Mouse (Mus musculus): ENCODE data around the gene Fam98c. TPM values are rescaled to one million over a fixed set of nuclear protein-coding genes. Genes with fewer than 3 reads are reported as not detected.

Gene Fam98c
- polyA plus RNA-seq, 1 experiment from 2014 or later: 17.7 TPM

- H3K4me2 ChIP-seq (replicated peaks; ENCODE audit: low read depth, low read length): no peak overlapping the region
- peaks cover 39% of the 10 kb centered on the region for H3K36me3 ChIP-seq (ENCODE audit: control insufficient read depth, insufficient read depth, low read length)
- no peak overlapping the region for H3K9ac ChIP-seq (replicated peaks; ENCODE audit: low read depth, low read length)
- WGBS: 43% methylated on average over 32 of the region's 32 CpGs
- ATAC-seq (ENCODE audit: insufficient number of reproducible peaks, insufficient read depth, low FRiP score, low read depth): no peak
- no peaks in the 10 kb centered on the region for H3K9me3 ChIP-seq (ENCODE audit: control insufficient read depth, low read depth, low read length)
- peaks cover 28% of the 10 kb centered on the region for H3K27me3 ChIP-seq (ENCODE audit: control insufficient read depth, insufficient read depth, low read length)
- H3K4me3 ChIP-seq (ENCODE audit: low read depth, low read length): no peak overlapping the region
- no peak overlapping the region for H3K27ac ChIP-seq (ENCODE audit: low read length)
- peaks cover 20% of the 10 kb centered on the region for H3K4me1 ChIP-seq (ENCODE audit: control insufficient read depth, insufficient read depth, low read length)
These were observed 16.5 kb upstream of the Fam98c start for GRCm38 (mm10) chr7:29172390-29173016.

GRCm38 (mm10) chr7:29171562-29172097, 15.6 kb upstream of the Fam98c start:
- WGBS: 10% methylated on average over 34 of the region's 34 CpGs
- no peak for ATAC-seq (ENCODE audit: insufficient number of reproducible peaks, insufficient read depth, low FRiP score, low read depth)
- H3K27me3 ChIP-seq (ENCODE audit: control insufficient read depth, insufficient read depth, low read length): peaks cover 28% of the 10 kb centered on the region
- peak overlapping the region; percentile 84 for H3K4me2 ChIP-seq (replicated peaks; ENCODE audit: low read depth, low read length)
- H3K4me1 ChIP-seq (ENCODE audit: control insufficient read depth, insufficient read depth, low read length): peaks cover 20% of the 10 kb centered on the region
- H3K4me3 ChIP-seq (ENCODE audit: low read depth, low read length): peak overlapping the region; percentile 63
- H3K36me3 ChIP-seq (ENCODE audit: control insufficient read depth, insufficient read depth, low read length): peaks cover 36% of the 10 kb centered on the region
- no peak overlapping the region for H3K27ac ChIP-seq (ENCODE audit: low read length)
- no peak overlapping the region for H3K9ac ChIP-seq (replicated peaks; ENCODE audit: low read depth, low read length)
- H3K9me3 ChIP-seq (ENCODE audit: control insufficient read depth, low read depth, low read length): no peaks in the 10 kb centered on the region

GRCm38 (mm10) chr7:29170755-29171561, 14.9 kb upstream of the Fam98c start:
- Histone ChIP-seq H3K4me1 (ENCODE audit: control insufficient read depth, insufficient read depth, low read length) (peaks cover 20% of the 10 kb centered on the region), H3K4me2 (replicated peaks; ENCODE audit: low read depth, low read length) (peak overlapping the region; percentile 84), H3K4me3 (ENCODE audit: low read depth, low read length) (peak overlapping the region; percentile 63), H3K27me3 (ENCODE audit: control insufficient read depth, insufficient read depth, low read length) (peaks cover 28% of the 10 kb centered on the region), H3K9me3 (ENCODE audit: control insufficient read depth, low read depth, low read length) (no peaks in the 10 kb centered on the region), H3K27ac (ENCODE audit: low read length) (no peak overlapping the region), H3K9ac (replicated peaks; ENCODE audit: low read depth, low read length) (0 out of 2 replicates have a peak overlapping the region, but pooled peaks have one; percentile 18), H3K36me3 (ENCODE audit: control insufficient read depth, insufficient read depth, low read length) (peaks cover 29% of the 10 kb centered on the region)
- ATAC-seq (ENCODE audit: insufficient number of reproducible peaks, insufficient read depth, low FRiP score, low read depth): no peak
- under 1% methylated on average over 41 of the region's 43 CpGs for WGBS

- WGBS: under 1% methylated on average over 30 of the region's 30 CpGs
These were observed 14.2 kb upstream of the Fam98c start, which contains the start of the genes Ggn and Spred3 for GRCm38 (mm10) chr7:29170066-29170754. Gene Ggn, plus strand, starts transcription at chr7:29170210. Gene Spred3, minus strand, starts transcription at chr7:29170411.

GRCm38 (mm10) chr7:29169231-29170065, 13.4 kb upstream of the Fam98c start:
- H3K27me3 ChIP-seq (ENCODE audit: control insufficient read depth, insufficient read depth, low read length): peaks cover 28% of the 10 kb centered on the region
- H3K4me3 ChIP-seq (ENCODE audit: low read depth, low read length): peak overlapping the region; percentile 63
- peaks cover 20% of the 10 kb centered on the region for H3K4me1 ChIP-seq (ENCODE audit: control insufficient read depth, insufficient read depth, low read length)
- under 1% methylated on average over 28 of the region's 39 CpGs for WGBS
- peak overlapping the region; percentile 48; the same call in 1 of the 2 replicates for H3K27ac ChIP-seq (ENCODE audit: low read length)
- peak; percentile 81 for ATAC-seq (ENCODE audit: insufficient number of reproducible peaks, insufficient read depth, low FRiP score, low read depth)
- H3K9ac ChIP-seq (replicated peaks; ENCODE audit: low read depth, low read length): peak overlapping the region; percentile 33
- no peaks in the 10 kb centered on the region for H3K9me3 ChIP-seq (ENCODE audit: control insufficient read depth, low read depth, low read length)
- H3K4me2 ChIP-seq (replicated peaks; ENCODE audit: low read depth, low read length): peak overlapping the region; percentile 84
- H3K36me3 ChIP-seq (ENCODE audit: control insufficient read depth, insufficient read depth, low read length): peaks cover 14% of the 10 kb centered on the region

More at GRCm38 (mm10) chr7:29170066-29170754, 14.2 kb upstream of the Fam98c start, which contains the start of the genes Ggn and Spred3:
- peak; percentile 75 for ATAC-seq (ENCODE audit: insufficient number of reproducible peaks, insufficient read depth, low FRiP score, low read depth)
- Histone ChIP-seq H3K27ac (ENCODE audit: low read length) (peak within 1 kb of the TSS; percentile 48; the same call in 1 of the 2 replicates), H3K4me1 (ENCODE audit: control insufficient read depth, insufficient read depth, low read length) (peaks cover 20% of the 10 kb centered on the region), H3K9me3 (ENCODE audit: control insufficient read depth, low read depth, low read length) (no peaks in the 10 kb centered on the region), H3K4me3 (ENCODE audit: low read depth, low read length) (peak within 1 kb of the TSS; percentile 63), H3K4me2 (replicated peaks; ENCODE audit: low read depth, low read length) (peak within 1 kb of the TSS; percentile 84), H3K36me3 (ENCODE audit: control insufficient read depth, insufficient read depth, low read length) (peaks cover 21% of the 10 kb centered on the region), H3K27me3 (ENCODE audit: control insufficient read depth, insufficient read depth, low read length) (peaks cover 28% of the 10 kb centered on the region), H3K9ac (replicated peaks; ENCODE audit: low read depth, low read length) (peak within 1 kb of the TSS; percentile 33)

- H3K9ac ChIP-seq (replicated peaks; ENCODE audit: low read depth, low read length): peak overlapping the region; percentile 33
- H3K9me3 ChIP-seq (ENCODE audit: control insufficient read depth, low read depth, low read length): no peaks in the 10 kb centered on the region
- no peak for ATAC-seq (ENCODE audit: insufficient number of reproducible peaks, insufficient read depth, low FRiP score, low read depth)
- peak overlapping the region; percentile 84 for H3K4me2 ChIP-seq (replicated peaks; ENCODE audit: low read depth, low read length)
- peaks cover 26% of the 10 kb centered on the region for H3K27me3 ChIP-seq (ENCODE audit: control insufficient read depth, insufficient read depth, low read length)
- H3K36me3 ChIP-seq (ENCODE audit: control insufficient read depth, insufficient read depth, low read length): peaks cover 8% of the 10 kb centered on the region
- WGBS: under 1% methylated on average over 14 of the region's 14 CpGs
- peak overlapping the region; percentile 63 for H3K4me3 ChIP-seq (ENCODE audit: low read depth, low read length)
- peaks cover 20% of the 10 kb centered on the region for H3K4me1 ChIP-seq (ENCODE audit: control insufficient read depth, insufficient read depth, low read length)
- H3K27ac ChIP-seq (ENCODE audit: low read length): no peak overlapping the region; the same call in 1 of the 2 replicates
These were observed 12.8 kb upstream of the Fam98c start for GRCm38 (mm10) chr7:29168791-29169230.

GRCm38 (mm10) chr7:29168121-29168695, 12.2 kb upstream of the Fam98c start:
- Histone ChIP-seq H3K27ac (ENCODE audit: low read length) (no peak overlapping the region), H3K4me1 (ENCODE audit: control insufficient read depth, insufficient read depth, low read length) (peaks cover 20% of the 10 kb centered on the region), H3K4me3 (ENCODE audit: low read depth, low read length) (peak overlapping the region; percentile 63), H3K9ac (replicated peaks; ENCODE audit: low read depth, low read length) (no peak overlapping the region; the same call in 1 of the 2 replicates), H3K36me3 (ENCODE audit: control insufficient read depth, insufficient read depth, low read length) (peaks cover 2% of the 10 kb centered on the region; the same call in 1 of the 2 replicates), H3K27me3 (ENCODE audit: control insufficient read depth, insufficient read depth, low read length) (peaks cover 22% of the 10 kb centered on the region), H3K9me3 (ENCODE audit: control insufficient read depth, low read depth, low read length) (no peaks in the 10 kb centered on the region), H3K4me2 (replicated peaks; ENCODE audit: low read depth, low read length) (peak overlapping the region; percentile 84)
- WGBS: 10% methylated on average over 10 of the region's 10 CpGs
- ATAC-seq (ENCODE audit: insufficient number of reproducible peaks, insufficient read depth, low FRiP score, low read depth): no peak

Data from stomach, embryonic 14.5 days (tissue).